Mouse (Mus musculus) megakaryocyte, embryonic 14.5 days (primary cell): Measurements from ENCODE around the gene Pcgf2. TPM values are rescaled to one million over a fixed set of nuclear protein-coding genes. Genes with fewer than 3 reads are reported as not detected.
A peak's percentile ranks its signal among the peaks of the same experiment; 100 is the strongest.
"Not testable (repeated sequence)": the region's sequence is repeated elsewhere in the genome, so short reads cannot be mapped to it uniquely, and the experiment has no call there.

Experiments used
- H3K27me3 ChIP-seq: replicated peaks from 2 replicates; pipeline ENCODE3; 2012; ENCODE audit warnings: inconsistent platforms
- H3K36me3 ChIP-seq: replicated peaks from 2 replicates; pipeline ENCODE3; 2012; ENCODE audit warnings: low read length, inconsistent platforms, mixed read lengths
- H3K4me1 ChIP-seq: 2 replicates; pipeline ENCODE4 v1.6.1; 2012; ENCODE audit warnings: inconsistent platforms
- H3K4me3 ChIP-seq: replicated peaks from 2 replicates; pipeline ENCODE3; 2012; ENCODE audit warnings: moderate library complexity, mild to moderate bottlenecking, inconsistent platforms
- H3K9me3 ChIP-seq: 2 replicates; pipeline ENCODE4 v1.6.1; 2012; ENCODE audit warnings: inconsistent platforms
- FLI1 ChIP-seq: IDR thresholded peaks from 2 replicates; pipeline ENCODE4 v1.6.1; 2012; ENCODE audit warnings: low read length, inconsistent platforms, mixed read lengths
- GATA1 ChIP-seq: IDR thresholded peaks from 3 replicates; pipeline ENCODE4 v1.6.1; 2012; ENCODE audit warnings: mixed read lengths, low read length, inconsistent platforms, borderline replicate concordance
- polyA plus RNA-seq: library from polyadenylated mRNA; stranded (reverse); fragments of >175 nt; gene quantifications from 2 replicates; pipeline ENCODE4 v1.2.3, GENCODE M21; 2012; ENCODE audit warnings: low replicate concordance; ENCODE audit not compliant: insufficient read depth

Pcgf2 gene
- polyA plus RNA-seq, 1 experiment, result 83.4 TPM

- peak overlapping the region; percentile 85 for H3K4me3 ChIP-seq
- TF ChIP-seq GATA1 (no peak), FLI1 (no peak)
- H3K4me1 ChIP-seq, result peaks cover 74% of the 10 kb centered on the region
- no peaks in the 10 kb centered on the region for H3K9me3 ChIP-seq
- H3K27me3 ChIP-seq, result no peaks in the 10 kb centered on the region
- peaks cover 50% of the 10 kb centered on the region for H3K36me3 ChIP-seq
Measured at GRCm38 (mm10) chr11:97740190-97740589, 39.9 kb upstream of the Pcgf2 start.

DNA sequence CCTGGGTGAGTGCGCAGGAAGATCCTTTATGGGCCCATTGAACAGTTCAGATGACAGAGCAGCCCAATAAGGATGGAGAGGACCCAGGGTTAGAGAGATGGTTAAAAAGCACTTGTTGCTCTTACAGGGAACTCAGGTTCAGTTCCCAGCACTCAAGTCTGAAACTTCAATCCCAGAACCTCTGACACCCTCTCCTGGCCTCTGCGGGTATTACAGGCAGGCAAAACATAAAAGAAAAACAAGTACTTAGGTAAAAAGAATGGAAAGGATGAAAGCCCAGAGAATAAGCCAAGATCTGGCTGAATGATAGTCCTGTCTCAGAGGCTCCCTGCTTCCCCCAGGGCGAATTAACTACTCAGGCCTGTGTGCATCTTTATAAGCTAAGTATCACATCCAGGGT is 38.9 kb upstream of the Pcgf2 start:
- H3K4me1 ChIP-seq, result peaks cover 82% of the 10 kb centered on the region
- no peak overlapping the region for H3K4me3 ChIP-seq
- H3K27me3 ChIP-seq, result no peaks in the 10 kb centered on the region
- H3K9me3 ChIP-seq, result no peaks in the 10 kb centered on the region
- TF ChIP-seq FLI1 (no peak), GATA1 (no peak)
- peaks cover 50% of the 10 kb centered on the region for H3K36me3 ChIP-seq

GRCm38 (mm10) chr11:97738703-97739102 is 38.4 kb upstream of the Pcgf2 start:
- Histone ChIP-seq H3K9me3 (no peaks in the 10 kb centered on the region), H3K27me3 (no peaks in the 10 kb centered on the region), H3K36me3 (peaks cover 52% of the 10 kb centered on the region), H3K4me3 (no peak overlapping the region), H3K4me1 (peaks cover 86% of the 10 kb centered on the region)
- TF ChIP-seq FLI1 (no peak), GATA1 (no peak)

DNA sequence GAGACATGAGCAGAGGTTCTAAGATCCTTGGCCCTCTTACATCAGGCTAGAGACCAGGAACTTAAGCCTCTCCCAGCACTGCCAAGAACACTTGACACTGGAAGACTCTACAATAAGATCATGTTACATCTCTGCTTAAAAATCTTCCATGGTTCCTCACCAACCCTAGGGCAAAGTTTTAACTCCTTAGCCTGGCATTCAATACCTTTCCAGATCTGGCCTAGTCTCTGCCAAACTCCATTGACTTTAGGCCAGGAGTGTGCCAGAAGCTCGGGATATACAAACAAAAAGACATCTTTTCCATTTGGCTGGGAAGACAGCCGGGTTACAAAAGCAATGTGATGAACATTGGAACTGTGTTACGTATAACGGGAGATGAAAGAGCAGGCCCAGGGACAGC is 37.3 kb upstream of the Pcgf2 start:
- H3K36me3 ChIP-seq, result peaks cover 62% of the 10 kb centered on the region
- H3K4me1 ChIP-seq, result peaks cover 86% of the 10 kb centered on the region
- no peaks in the 10 kb centered on the region for H3K27me3 ChIP-seq
- no peak overlapping the region for H3K4me3 ChIP-seq
- TF ChIP-seq FLI1 (no peak), GATA1 (no peak)
- no peaks in the 10 kb centered on the region for H3K9me3 ChIP-seq

- no peaks in the 10 kb centered on the region for H3K27me3 ChIP-seq
- H3K36me3 ChIP-seq, result peaks cover 66% of the 10 kb centered on the region
- no peaks in the 10 kb centered on the region for H3K9me3 ChIP-seq
- H3K4me3 ChIP-seq, result no peak overlapping the region
- no peak for TF ChIP-seq FLI1
- no peak for TF ChIP-seq GATA1
- H3K4me1 ChIP-seq, result peaks cover 84% of the 10 kb centered on the region
Measured at GRCm38 (mm10) chr11:97736645-97737044, 36.3 kb upstream of the Pcgf2 start.

DNA sequence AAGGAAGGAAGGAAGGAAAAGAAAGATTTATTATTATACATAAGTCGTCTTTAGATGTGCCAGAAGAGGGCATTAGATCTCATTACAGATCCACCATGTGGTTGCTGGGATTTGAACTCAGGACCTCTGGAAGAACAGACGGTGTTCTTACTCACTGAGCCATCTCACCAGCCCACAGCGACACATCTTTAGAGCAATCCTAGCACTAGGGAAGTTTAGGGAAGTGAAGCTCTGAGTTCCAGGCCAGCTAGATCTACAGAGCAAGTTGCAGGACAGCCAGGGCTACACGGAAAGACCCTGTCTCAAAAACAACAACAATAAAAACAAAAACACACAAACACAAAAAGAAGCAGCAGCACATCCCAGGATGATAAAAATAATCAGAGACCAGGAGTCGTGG is 34.5 kb upstream of the Pcgf2 start:
- not testable (repeated sequence) for H3K27me3 ChIP-seq, H3K4me3 ChIP-seq, H3K9me3 ChIP-seq
- Histone ChIP-seq H3K36me3 (peaks cover 74% of the 10 kb centered on the region), H3K4me1 (peaks cover 85% of the 10 kb centered on the region)

- peak overlapping the region; percentile 74 for H3K4me3 ChIP-seq
- no peaks in the 10 kb centered on the region for H3K9me3 ChIP-seq
- H3K4me1 ChIP-seq, result peaks cover 91% of the 10 kb centered on the region
- H3K36me3 ChIP-seq, result peaks cover 74% of the 10 kb centered on the region
- H3K27me3 ChIP-seq, result no peaks in the 10 kb centered on the region
- TF ChIP-seq FLI1, result no peak
- TF ChIP-seq GATA1, result no peak
Measured at GRCm38 (mm10) chr11:97733689-97734088, 33.4 kb upstream of the Pcgf2 start.

DNA sequence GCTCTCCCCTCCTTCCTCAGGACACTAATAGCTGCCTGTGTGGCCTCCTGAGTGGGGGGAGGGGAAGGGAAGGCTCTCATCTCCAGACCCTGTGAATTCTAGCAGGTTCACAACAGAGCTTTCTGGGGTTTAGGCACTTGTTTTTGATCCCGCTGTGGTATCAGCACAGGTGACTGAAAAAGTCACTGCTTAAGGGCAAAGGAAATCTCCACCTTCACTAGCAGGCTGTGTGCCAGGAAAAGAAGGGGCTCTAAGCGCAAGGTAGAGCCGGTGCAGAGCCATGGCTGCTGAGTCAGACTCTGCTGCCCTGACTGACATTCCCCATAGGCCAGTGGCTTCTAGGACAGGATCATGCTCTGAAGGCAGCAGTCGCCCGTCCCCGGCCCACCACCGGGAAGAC is 28.4 kb upstream of the Pcgf2 start:
- Histone ChIP-seq H3K4me3 (peak overlapping the region; percentile 90), H3K36me3 (peaks cover 95% of the 10 kb centered on the region), H3K9me3 (no peaks in the 10 kb centered on the region; the same call in 1 of the 2 replicates), H3K27me3 (no peaks in the 10 kb centered on the region), H3K4me1 (peaks cover 93% of the 10 kb centered on the region)
- TF ChIP-seq FLI1 (no peak), GATA1 (no peak)

DNA sequence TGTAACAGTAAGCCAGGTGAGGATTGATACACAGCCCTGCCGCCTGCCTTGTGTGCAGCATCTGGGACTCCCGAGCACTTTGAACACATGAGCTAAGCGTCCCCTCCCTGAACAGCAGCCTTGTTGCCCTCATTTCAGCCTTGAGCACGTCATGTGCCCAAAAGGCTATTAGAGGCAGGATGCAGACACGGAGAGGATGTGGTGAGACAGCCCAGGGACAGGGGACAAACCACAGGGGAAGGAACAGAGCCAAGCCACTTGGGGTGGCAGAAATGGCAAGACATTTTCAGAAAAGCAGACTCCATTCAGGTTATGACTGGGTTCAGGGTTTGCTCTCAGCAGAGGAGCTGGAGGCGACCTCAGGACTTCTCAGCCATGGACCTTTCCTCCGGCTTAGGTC is 28.0 kb upstream of the Pcgf2 start:
- H3K36me3 ChIP-seq, result peaks cover 96% of the 10 kb centered on the region
- H3K9me3 ChIP-seq, result no peaks in the 10 kb centered on the region; the same call in 1 of the 2 replicates
- peaks cover 93% of the 10 kb centered on the region for H3K4me1 ChIP-seq
- TF ChIP-seq GATA1 (no peak), FLI1 (peak; percentile 57; the same call in 1 of the 2 replicates)
- H3K4me3 ChIP-seq, result peak overlapping the region; percentile 90
- H3K27me3 ChIP-seq, result no peaks in the 10 kb centered on the region

- H3K9me3 ChIP-seq, result peaks cover 14% of the 10 kb centered on the region
- H3K27me3 ChIP-seq, result no peaks in the 10 kb centered on the region
- no peak for TF ChIP-seq GATA1
- TF ChIP-seq FLI1, result no peak
- peak overlapping the region; percentile 81 for H3K4me3 ChIP-seq
- peaks cover 97% of the 10 kb centered on the region for H3K36me3 ChIP-seq
- H3K4me1 ChIP-seq, result peaks cover 84% of the 10 kb centered on the region
Measured at GRCm38 (mm10) chr11:97723709-97724108, 23.4 kb upstream of the Pcgf2 start.

DNA sequence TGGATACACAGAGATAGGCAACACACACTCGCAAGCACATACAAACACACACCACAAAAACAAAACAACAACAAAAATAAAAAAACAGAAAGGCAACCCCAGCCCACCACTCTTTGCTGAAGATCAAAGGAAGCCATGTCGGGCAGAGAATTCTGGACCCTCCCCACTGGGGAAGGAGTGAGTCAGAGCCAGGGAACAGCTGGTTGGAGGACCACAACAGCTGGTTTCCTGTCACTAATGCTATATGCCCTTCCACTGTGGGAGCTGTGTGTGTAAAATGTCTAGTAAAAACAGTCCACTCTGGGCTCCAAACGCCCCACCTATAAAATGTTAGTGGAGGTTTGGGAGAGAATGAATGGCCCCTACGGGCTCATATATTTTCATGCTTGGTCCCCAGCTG is 21.0 kb upstream of the Pcgf2 start:
- H3K27me3 ChIP-seq, result no peaks in the 10 kb centered on the region
- no peak overlapping the region for H3K4me3 ChIP-seq
- H3K36me3 ChIP-seq, result peaks cover 97% of the 10 kb centered on the region
- no peak for TF ChIP-seq FLI1
- TF ChIP-seq GATA1, result no peak
- peaks cover 14% of the 10 kb centered on the region for H3K9me3 ChIP-seq
- peaks cover 78% of the 10 kb centered on the region for H3K4me1 ChIP-seq

- H3K4me3 ChIP-seq, result no peak overlapping the region
- H3K4me1 ChIP-seq, result peaks cover 67% of the 10 kb centered on the region
- TF ChIP-seq FLI1, result no peak
- TF ChIP-seq GATA1, result no peak
- no peaks in the 10 kb centered on the region for H3K27me3 ChIP-seq
- peaks cover 98% of the 10 kb centered on the region for H3K36me3 ChIP-seq
- peaks cover 18% of the 10 kb centered on the region for H3K9me3 ChIP-seq
Measured at GRCm38 (mm10) chr11:97719041-97719440, 18.7 kb upstream of the Pcgf2 start.
